Mouse (Mus musculus) cerebellum, adult 2 months (tissue): ENCODE measurements around the gene Scgb1b18. TPM values are rescaled to one million over a fixed set of nuclear protein-coding genes. Genes with fewer than 3 reads are reported as not detected.
"Not testable (repeated sequence)": the region's sequence is repeated elsewhere in the genome, so short reads cannot be mapped to it uniquely, and the experiment has no call there.

Experiments
- DNase-seq, 2 experiments: peaks; one replicate each; pipeline ENCODE4 v3.0.0; 2021
- H3K27ac ChIP-seq: fragments of 200-500 bp; 2 replicates; pipeline ENCODE4 v1.5.1; 2012; ENCODE audit warnings: low read length, control low read depth, inconsistent platforms; ENCODE audit not compliant: insufficient read depth
- H3K27me3 ChIP-seq: fragments of 200-500 bp; 2 replicates; pipeline ENCODE4 v1.6.1; 2012; ENCODE audit warnings: inconsistent platforms, mild to moderate bottlenecking, low read length, moderate library complexity; ENCODE audit not compliant: control insufficient read depth, insufficient read depth
- H3K4me1 ChIP-seq: fragments of 200-500 bp; 2 replicates; pipeline ENCODE4 v1.6.1; 2011; ENCODE audit warnings: low read length; ENCODE audit not compliant: control insufficient read depth, insufficient read depth
- H3K4me3 ChIP-seq: fragments of 200-500 bp; replicated peaks from 2 replicates; pipeline ENCODE3; 2011; ENCODE audit warnings: mild to moderate bottlenecking, low read depth, low read length, control low read depth; ENCODE audit not compliant: insufficient read depth
- WGBS: fragments of 180-500 bp; shearing (Covaris S2); methylation state at CpG from one replicate; pipeline ENCODE4 v1.1.7; 2018; 5-methylcytosine and 5-hydroxymethylcytosine counted together
- polyA plus RNA-seq: library from polyadenylated mRNA; depleted of rRNA; stranded (reverse); fragments of >200 nt; gene quantifications from 2 replicates; pipeline ENCODE4 v1.2.3, GENCODE M21; 2012; rRNA removed

The Scgb1b18 gene
- not detected in 2 replicates for polyA plus RNA-seq

DNA sequence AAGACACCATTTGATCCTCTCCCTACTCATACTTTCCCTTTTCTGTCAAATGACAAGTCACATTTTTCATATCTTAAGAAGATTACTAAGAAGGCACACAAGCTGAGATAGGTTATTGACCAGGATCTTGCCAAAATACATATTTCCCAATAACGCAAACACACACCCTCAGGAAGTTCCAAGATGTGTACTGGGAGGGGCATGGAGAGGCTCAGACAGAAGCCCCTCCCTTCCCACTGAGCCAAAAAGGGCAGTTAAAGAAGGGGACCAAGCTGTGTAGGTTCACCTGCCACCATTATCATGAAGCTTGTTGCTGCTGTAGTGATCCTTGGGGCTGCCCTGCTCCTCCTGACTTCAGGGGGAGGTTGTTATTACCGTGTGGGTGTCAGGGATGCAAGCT lies at the start of gene Scgb1b18:
Scgb1b18 (plus strand) TSS at position 301 of the 400 bp plus-strand sequence.
- H3K27me3 ChIP-seq, H3K27ac ChIP-seq, H3K4me1 ChIP-seq, DNase-seq, H3K4me3 ChIP-seq: not testable (repeated sequence)
- WGBS: no CpG with 5 or more reads among the region's 2 CpGs

DNA sequence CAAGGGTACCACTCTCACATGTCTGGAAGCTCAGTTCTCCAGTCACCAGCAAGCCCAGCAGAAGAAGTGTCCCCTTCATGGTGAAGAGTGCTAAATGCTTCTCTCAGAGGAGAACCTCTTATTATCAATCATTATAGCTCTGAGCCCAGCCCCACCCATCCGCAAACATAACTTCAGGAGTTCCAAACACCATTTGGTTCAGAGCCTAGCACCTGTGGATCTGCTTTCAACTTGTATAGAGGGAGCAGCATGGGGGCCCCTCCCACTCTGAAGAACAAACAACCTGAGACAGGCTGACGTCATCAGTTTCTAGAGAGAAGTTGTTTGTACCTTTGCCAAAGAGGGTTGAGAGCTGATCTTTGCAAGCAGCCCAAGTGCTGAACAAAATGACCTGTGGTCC lies 11.6 kb upstream of the Scgb1b18 start, which contains the start of gene Scgb2b18:
Scgb2b18 (minus strand) TSS at position 101 of the 400 bp plus-strand sequence.
- not testable (repeated sequence) for H3K27me3 ChIP-seq, H3K4me1 ChIP-seq, H3K27ac ChIP-seq, H3K4me3 ChIP-seq, DNase-seq
- WGBS: 72% methylated on average over 2 of the region's 2 CpGs

Other genes starting within 250 kb of the Scgb1b18 start
- gene Scgb2b17, start 129.0 kb upstream of the Scgb1b18 start, polyA plus RNA-seq: not detected in 2 replicates
- gene Scgb1b17, start 122.1 kb upstream of the Scgb1b18 start, polyA plus RNA-seq: not detected in 2 replicates
- gene Scgb2b18, start 11.7 kb upstream of the Scgb1b18 start, polyA plus RNA-seq: not detected in 2 replicates
- gene Scgb2b19, start 94.8 kb downstream of the Scgb1b18 start, polyA plus RNA-seq: not detected in 2 replicates
- gene Scgb1b19, start 101.7 kb downstream of the Scgb1b18 start, polyA plus RNA-seq: not detected in 2 replicates
- not detected in 2 replicates for gene Scgb2b20, start 180.8 kb downstream of the Scgb1b18 start, polyA plus RNA-seq
- not detected in 2 replicates for gene Scgb1b20, start 187.7 kb downstream of the Scgb1b18 start, polyA plus RNA-seq